Mouse (Mus musculus) lung, postnatal 4 days (tissue): ENCODE data around the gene Dnajc1.

Experiments used
- DNase-seq, 2 experiments: peaks; one replicate each; pipeline ENCODE4 v3.0.0; 2021

Dnajc1 gene

DNA sequence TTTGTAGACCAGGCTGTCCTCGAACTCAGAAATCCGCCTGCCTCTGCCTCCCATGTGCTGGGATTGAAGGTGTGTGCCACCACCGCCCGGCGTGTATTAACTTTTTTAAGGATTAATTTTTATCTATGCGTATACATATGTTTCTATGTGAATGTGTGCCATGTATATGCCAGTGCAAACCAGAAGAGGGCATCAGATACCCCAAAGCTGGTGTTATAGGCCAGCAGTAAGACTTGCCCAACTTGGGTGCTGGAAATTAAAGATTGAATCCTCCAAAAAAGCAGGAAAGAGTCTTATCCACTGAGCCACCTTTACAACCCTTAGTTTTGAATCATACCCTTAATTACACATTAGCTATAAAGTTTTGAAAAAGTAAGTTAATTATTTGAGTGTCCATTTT is 107.5 kb downstream of the Dnajc1 start:
- no peak for DNase-seq

DNA sequence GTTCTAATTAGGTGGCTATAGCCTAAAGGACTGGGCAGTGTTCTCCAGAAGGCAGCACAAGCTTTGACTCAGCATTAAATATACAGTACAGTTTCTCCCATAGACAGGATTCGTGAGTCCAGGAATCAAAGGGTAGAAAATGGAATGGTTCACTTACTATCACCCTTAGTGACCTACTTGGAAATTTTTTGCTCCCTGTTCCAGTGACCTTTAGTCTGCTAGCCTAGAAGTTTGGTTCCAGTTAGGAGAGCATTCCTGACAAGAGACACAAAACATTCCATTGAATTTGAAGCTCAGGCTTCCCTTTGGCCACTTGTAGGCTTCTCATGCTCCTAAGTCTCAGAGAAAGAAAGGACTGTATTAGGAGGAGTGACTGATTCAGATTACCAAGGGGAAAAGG is 126.9 kb downstream of the Dnajc1 start:
- no peak for DNase-seq

DNA sequence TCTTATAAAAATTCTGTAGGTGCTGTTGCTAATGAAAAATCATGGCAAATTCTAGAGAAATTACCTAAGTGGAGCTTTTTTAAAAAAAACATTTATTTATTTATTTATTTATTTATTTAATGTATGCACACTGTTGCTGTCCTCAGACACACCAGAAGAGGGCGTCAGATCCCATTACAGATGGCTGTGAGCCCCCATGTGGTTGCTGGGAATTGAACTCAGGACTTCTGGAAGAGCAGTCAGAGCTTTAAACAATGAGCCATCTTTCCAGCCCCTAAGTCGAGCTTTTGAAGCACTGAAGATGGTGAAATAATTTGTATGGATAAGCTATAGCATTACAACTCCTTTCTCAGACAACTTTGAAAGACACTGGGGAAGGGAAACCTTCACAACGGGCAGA is 128.1 kb downstream of the Dnajc1 start:
- no peak for DNase-seq

DNA sequence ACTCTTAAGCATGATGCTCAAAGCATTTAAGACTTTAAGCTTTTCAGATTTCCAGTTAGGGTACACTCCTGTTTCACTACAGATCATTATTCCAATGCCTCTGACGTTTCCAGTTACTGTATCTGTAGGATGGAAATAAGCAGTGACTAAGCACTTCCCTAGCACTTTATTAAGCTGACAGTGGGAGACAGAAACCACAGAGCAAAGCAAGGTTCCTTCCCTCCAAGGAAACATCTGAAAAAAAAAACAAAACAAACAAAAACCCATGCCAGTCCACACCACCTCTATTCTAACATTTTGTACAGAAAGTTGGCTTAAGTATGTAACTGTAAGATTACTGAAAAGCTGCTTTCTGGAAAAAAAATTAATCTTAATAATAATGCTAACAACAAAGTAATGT is 130.3 kb downstream of the Dnajc1 start:
- no peak for DNase-seq

DNA sequence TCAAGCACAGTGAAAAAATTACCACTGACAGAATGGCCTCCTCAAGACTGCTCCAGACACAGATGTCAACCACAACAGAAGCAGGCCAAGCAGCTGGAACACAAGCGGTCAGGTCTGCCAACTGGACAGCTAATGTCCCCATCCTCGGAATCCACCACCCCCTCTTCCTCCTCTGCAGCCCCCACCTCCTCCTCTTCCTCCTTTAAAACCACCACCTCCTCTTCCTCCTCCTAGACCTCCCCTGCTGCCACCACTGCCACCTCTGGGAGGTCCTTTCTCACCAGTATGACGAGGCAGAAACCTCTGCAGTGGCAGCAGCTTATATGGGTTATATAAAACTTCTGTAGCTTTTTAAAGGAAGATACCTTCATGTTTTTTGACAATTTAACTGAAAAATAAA is 143.4 kb downstream of the Dnajc1 start:
- DNase-seq = no peak

DNA sequence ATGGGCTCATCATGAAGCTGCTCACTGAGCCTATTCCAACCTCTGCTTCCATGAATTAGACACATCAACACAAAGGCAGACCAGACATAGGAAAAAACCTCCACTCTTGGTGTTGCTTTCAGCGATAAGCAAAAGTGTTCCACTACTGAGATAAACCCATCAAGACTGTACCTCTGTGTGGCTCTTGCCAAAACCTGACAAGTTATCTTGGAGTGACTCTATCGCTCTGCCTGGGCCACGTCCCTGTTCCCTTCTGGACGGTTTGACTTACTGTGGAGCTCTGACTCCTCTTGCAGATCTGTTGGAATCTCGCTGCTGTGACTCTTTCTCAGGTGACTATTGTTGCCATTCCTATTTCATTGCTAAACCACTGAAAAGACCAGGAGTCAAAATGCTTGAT is 157.1 kb downstream of the Dnajc1 start:
- no peak for DNase-seq

DNA sequence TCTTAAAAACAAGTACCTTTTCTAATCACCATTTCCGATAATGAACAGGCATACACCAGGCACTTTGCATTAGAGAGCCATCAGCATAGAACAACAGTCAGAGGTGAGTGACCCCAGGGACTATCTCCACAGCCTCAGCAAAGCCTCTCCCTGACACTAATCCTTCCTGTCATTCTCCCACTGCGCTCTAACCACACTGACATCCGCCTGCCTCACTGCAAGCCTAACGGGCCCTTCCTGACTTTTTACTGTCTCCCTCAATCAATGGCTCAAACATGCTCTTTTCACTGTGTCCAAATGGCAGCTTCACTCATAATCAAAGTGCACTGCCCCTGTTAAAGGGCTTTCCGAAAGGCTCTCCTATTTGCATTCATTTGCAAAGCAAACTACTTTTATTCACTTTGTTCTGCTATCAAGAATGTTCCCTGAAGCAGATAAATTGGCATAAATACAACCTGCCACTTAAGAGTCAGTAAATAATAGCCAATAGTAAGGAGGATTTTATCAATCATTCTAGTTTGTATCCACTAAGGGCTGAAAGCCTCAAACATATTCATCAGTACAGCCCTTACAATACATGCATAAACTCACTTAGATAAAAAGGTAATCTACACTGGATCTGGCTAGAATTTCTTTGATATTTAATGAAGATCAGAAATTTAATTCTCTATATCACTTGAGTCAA is 159.6 kb downstream of the Dnajc1 start:
- no peak for DNase-seq

DNA sequence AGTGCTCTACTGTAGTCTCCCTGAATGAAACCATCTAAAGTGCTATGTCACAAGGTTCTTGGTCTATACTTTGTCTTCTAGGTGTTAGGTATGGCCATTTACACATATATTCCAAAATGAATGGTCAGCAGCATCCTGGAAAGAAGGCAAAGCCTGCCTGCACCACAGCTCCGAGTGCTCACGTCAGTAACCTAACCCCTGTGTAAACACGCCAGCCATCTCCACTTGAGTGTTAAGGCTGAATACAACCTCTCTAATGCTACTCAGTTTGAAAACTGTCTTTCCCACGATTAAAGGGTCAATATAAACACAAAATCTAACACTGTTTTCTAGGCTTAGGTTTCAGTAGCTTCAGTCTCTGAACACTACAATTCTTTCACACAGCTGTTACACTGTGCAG is 161.5 kb downstream of the Dnajc1 start:
- DNase-seq = no peak

DNA sequence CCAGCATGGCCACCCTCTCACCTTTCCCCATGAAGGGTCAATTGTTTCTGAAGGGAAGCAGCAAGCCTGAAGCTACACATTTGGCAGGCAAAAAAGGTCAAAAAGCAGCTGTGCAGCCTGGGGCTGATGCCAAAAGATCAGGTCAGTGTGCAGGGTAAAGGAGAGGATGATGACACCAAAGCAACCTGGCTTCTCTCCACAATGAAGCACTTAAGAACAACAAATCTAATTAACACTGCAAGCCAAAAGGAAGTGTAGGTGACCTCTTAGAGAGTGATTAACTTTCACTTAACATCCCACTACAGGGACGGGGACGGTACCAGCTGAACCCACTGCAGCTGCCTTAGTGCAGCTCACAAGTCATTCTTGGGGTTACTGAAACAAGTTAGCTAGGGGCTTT is 163.4 kb downstream of the Dnajc1 start:
- DNase-seq = no peak

DNA sequence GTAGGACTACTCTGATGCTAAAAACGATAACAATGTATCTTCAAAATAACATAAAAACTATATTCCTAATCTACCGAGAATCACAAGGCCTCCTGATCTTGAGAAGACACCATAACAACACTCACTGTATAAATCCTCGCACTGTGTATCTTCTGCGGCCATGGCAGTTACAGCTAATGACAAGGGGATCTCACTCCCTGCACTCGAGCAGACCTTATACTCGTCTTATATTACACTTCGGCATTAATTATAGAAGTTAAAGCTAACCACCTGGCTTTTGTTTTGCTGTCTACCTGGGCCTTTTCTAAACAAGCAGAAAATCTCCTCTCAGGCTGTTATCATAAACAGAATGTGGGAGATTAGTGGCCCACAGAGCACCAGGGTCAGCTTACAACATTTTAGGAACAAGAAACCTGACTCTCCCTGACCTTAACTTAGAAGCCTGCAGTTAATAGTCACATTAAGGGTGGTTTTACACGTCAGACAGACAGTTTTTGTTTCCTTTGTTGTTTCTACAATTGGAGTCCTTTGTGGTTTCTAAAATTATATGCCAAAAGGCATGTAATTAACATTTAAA is 164.1 kb downstream of the Dnajc1 start:
- no peak for DNase-seq

DNA sequence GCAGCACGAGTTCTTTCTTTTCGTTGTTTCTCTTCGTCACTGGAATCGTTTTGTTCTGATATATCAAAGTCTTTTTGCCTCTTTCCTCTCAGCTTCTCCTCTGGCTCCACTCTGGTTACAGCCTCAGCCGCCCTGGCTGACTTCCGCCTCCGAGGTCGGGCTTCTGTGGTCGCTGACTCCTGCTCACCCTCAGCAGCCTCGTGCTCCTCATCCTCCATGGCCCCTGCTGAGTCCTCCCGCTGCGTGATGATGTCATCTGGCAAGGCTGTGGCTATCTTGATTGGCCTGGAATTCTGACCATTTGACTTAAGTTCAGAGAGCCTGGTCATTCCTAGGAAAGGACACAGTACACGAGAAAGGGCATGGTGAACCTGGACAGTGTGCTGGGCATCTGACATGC is 173.1 kb downstream of the Dnajc1 start:
- no peak for DNase-seq

DNA sequence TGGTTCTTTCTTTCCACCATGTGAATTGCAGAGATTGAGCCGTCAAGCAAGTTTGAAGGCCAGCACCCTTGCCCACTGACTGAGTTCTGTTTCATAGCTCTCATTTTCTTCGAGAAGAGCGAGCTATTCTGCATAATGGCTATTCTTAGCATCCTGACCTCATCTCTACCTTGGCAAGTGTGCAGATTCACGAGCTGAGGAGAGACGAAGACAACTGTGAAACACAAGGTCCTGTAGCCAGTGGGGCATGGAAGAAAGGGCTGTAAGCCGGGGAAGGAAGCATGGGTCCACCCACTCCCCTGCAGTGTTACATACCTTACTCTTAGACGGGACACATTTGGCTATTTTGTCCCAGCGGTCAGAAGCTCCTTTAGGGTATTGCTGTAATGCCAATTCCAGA is 173.5 kb downstream of the Dnajc1 start:
- DNase-seq = no peak

DNA sequence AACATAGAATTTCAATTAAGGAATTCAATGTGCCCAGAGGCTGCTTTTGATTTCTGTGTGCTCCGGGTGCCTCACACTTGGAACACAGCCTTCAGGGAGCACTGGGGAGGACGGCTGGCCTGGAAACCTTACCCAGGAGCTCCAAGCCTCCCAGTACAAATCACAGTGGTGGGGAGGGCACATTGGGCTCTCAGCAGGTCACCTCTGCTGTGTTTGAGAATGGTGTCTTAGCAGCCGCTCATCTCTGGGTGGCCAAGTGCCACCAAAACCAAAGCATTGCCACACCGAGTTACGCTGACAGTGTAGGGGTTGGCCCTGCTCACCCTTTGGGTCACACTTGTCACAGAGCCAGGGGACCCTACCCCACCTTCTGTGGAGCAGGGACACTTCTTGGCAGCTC is 174.1 kb downstream of the Dnajc1 start:
- no peak for DNase-seq

DNA sequence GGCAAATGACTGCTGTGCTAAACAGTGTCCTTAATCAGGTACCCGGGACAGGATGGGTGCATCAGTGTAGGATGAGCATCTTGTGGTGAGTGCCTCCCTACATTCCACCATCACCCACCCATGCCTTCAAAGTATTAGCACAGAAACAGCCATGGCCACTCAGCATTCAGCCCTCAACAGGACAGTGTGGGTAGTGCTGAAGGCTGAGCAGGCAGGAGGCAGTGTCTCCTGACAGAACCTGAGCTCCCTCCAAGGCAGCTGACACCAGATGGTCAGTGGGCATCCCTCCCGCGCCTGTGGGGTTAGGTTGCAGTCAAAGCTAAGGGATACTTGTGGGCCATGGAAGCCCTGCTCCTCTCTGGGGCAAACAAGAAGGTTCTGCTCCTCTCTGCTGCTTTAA is 174.8 kb downstream of the Dnajc1 start:
- DNase-seq = no peak

DNA sequence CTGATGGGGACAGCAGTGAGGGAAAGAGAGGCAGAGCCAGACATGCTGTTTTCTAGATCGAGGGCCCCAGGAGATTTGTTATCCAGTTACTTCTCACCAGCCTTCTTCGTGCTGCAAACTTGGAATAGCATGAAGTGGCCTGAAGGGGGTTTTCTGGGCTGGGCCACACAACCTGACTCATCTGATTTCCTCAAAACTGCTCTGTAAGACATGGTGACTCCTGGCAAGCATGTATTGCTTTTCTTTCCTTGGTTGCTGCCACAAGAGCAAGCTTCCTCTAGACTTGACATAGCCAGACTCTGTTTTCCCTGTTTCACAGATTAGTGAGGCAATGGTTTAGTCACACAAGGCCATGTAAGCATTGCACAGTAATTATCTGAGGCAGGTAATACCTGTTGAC is 178.6 kb downstream of the Dnajc1 start:
- DNase-seq = no peak

DNA sequence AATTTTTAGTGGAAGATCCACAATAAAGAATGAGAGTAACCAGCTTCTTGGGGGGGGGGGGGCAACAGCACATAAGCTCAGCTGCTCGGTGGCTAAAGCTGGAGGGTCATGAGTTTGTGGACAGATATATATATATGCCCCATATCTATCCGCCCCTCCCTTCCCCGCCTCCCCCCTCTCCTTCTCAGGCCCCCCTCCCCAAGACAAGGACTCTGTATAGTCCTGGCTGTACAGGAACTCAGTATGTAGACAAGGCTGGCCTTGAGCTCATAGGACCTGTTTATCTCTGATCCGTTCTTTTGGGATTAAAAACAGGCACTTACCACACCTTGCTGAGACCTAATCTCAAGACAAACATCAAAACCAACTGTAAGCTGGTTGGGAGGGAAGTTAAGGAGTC is 182.7 kb downstream of the Dnajc1 start:
- no peak for DNase-seq

DNA sequence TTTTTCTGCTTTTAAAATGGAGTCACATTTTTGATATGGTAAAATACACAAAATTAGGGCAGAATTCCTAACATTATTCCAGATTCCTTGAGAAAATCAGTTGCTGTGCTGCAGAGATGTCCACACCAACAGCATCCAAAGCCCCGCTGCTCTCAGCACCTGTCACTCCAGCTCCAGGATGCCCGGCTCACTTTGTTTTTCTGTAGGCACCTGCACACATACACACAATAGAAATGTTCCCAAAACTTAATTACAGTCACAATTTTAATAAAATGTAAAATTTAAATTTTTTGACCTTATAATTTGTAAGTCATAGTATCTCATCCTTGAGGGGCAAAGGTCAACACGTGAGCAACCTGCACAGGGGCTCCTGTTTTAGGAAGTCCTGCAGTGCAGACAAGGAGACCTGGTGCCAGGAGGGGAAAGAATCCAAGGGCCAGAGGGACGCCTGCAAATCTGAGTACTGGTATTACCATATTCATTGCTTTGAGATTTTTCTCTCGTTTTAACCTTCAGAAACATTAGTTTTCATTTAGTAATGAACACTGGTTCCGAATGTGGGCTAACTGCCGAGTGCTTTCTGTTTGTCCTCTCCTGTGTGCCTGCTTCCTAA is 183.3 kb downstream of the Dnajc1 start:
- no peak for DNase-seq

DNA sequence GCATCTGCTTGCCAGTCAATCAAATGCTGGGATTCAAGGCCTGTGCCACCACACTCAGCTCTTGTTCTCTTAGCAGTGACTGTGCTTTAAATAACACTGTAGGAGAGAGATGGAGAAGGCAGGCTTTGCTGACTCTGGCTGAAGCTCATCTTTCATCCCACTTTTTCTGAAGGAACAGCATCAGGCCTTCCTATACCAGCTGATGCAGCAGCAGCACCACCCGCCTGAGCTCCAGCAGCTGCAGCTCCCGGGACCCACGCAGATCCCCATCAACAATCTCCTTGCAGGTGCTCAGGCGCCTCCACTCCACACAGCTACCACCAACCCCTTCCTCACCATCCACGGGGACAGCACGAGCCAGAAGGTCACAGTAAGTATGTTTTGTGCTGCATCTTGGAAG is 184.1 kb downstream of the Dnajc1 start:
- no peak for DNase-seq

DNA sequence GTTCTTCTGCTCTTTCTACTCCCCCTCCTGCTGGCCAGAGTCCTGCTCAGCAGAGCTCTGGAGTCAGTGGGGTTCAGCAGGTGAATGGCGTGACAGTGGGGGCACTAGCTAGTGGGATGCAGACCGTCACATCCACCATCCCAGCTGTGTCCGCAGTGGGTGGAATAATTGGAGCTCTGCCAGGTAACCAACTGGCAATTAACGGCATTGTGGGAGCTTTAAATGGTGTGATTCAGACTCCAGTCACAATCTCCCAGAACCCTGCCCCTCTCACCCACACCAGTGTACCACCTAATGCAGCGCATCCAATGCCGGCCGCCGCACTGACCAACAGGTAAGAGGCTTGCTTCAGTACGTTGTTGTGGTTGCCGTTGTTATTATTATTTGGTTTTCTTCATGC is 185.8 kb downstream of the Dnajc1 start:
- no peak for DNase-seq

DNA sequence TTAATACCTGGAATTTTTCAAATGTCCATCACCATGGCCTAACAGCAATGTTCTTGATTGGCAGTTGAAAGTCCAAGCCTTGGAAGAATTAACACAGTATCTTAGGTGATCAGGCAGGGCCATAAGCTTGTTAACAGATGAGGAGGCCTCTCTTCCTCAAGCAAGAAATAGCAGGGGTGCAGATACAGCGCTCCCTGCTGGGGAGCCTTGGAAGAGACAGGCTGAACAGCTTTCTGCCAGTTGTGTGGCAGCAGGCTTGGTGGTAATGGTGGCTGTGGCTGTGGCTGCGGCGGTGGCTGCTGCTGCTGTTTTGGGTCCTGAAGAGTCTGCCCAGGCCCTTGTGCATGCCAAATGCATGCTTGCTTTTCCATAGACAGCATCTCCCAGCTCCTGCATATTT is 187.5 kb downstream of the Dnajc1 start:
- peak; percentile 74 to 79 for DNase-seq

DNA sequence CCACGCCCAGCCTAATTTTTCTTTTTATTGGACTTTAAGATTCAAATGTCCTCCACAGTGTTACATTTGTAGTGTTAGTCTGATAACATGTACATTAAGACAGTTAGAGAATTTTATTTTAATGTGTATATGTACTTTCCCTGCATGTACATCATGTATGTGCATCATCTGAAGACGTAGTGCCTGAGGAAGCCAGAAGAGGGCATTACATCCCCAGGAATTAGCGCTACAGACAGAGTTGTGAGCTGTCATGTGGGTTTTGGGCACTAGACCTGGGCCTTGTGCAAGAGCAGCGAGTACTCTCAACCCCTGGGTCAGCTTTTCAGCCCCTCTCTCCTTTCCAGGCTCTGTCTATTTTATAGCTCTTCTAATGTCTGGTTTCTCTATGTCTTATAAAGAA is 189.7 kb downstream of the Dnajc1 start:
- no peak for DNase-seq

DNA sequence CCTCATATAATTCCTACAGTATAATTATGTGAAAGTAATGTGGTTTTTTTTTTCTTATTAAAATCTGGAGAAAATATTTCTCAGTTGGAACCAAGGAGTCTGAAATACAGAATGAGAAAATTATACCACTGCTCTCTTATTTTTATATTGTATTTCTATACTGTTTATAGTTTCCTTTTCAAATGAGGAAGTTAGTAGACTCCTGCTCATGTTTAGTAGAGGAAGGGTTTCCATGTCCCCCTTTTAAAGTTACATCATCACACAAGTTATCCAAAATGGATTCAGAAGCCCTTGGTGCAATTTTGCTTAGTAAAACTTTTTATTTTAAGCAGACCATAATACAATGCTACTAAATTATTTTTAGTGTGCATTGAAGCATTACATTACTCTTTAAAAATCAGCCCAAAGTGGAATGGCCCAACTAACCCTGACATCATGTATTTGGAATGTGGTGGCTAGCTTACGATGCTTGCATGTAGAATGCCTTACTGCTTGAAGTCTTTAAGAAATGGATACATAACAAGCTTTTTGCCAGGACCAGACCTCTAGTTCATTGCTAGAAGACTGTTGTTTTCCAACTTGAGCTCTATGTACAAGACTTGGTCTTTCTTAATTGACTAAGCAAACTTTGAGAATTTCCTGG is 190.7 kb downstream of the Dnajc1 start:
- no peak for DNase-seq

DNA sequence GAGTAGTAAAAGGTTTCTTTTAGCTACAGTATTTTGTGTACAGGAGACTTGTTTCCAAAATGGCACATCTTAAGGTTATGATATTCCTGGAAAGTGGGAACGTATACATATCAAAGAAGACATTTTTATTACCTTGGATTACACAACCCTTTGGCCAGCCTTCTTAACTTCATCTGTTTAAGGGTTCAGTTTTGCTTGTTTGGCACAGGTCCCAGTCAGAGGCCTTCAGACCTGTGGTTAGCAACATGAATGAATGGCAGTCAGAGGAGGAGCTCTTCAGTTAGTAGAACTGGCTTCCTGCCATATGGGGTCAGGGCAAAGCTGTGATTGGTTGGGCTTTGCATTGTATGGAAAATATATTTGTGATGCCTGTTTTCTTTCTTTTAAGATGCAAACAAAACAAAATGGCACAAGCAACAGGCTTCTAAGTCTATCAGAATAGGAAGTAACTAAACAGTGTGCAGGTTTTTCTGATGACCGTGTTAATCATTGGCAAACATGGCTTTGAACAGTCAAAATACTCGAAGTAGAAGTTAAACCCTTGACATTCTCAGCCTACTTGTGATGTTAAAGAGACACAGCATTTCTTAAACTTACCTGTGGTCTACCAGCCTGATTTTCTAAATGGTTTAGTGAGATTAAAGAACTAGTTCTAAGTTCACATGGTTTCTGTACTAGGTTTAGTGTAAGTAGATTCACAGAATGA is 196.8 kb downstream of the Dnajc1 start:
- DNase-seq = peak; percentile 50 to 51

DNA sequence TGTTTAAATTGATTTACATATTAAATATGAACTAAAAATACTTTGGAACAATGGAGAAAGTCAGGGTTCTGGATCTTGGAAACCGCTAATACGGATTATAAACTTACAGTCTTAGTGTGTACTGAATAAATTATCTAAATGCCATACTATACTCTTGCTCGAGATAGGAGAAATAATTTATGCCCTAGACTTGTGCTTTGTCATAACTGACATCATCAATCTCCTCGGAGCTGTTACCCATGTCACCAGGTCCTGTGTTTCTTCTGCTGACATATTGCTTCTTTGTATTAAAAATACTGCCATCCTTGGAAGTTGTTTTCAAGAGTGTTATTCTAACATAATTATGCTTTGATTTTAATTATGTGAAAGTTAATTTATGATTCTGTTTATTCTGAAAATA is 197.3 kb downstream of the Dnajc1 start:
- no peak for DNase-seq
